ENCODE assay signal across 8 mouse cellular contexts in the genomic region with DNA sequence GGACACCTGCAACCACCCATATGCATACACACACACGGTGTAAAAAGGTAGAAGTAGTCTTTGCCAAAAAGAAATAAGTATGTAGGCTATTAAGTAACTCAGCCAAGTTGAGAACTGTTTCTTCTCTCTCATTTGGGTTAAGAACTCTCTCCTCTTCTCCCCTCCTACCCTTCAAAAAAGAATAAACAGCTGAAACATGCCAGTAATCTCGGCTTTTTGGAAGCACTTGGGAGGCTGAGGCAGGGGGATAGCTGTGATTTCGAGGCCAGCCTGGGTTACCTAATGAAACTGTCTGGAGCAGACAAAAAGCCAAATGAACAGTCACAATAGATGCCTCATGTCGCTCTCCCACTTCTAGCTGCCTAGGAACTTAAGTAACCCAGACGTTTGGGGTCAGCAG. TPM values are rescaled to one million over a fixed set of nuclear protein-coding genes. Genes with fewer than 3 reads are reported as not detected.
DNase-seq lines count a peak whose midpoint lies in the region; ATAC-seq and TF ChIP-seq lines count a peak whose summit lies in the region.

No protein-coding gene starts in this region.

- intact Hi-C loops in left cerebral cortex, postnatal 36 days (cut with DNase I): loop anchor here (2.0 to 10.0 kb wide), 3 partner anchors 42 to 70 kb away; a partner anchor contains a TSS

- peak overlapping the region; percentile 69 for H3K4me2 ChIP-seq in embryonic facial prominence, embryonic 11.5 days (ENCODE audit: low read depth, low read length)
- peak overlapping the region; percentile 88 for H3K4me2 ChIP-seq in intestine, embryonic 15.5 days (replicated peaks)
- peak overlapping the region; percentile 64 for H3K4me2 ChIP-seq in neural tube, embryonic 13.5 days

- no peak for ATAC-seq in embryonic facial prominence, embryonic 11.5 days (replicated peaks; ENCODE audit: insufficient number of reproducible peaks, low FRiP score, low TSS enrichment, low read depth)
- no peak for ATAC-seq in intestine, embryonic 15.5 days
- no peak for ATAC-seq in neural tube, embryonic 13.5 days (ENCODE audit: low read depth)

- peaks cover 5% of the 10 kb centered on the region; the same call in 1 of the 2 replicates for H3K4me1 ChIP-seq in liver, adult 2 months (ENCODE audit: control insufficient read depth, insufficient read depth, low read length)
- H3K4me1 ChIP-seq in embryonic facial prominence, embryonic 11.5 days (ENCODE audit: control insufficient read depth, insufficient read depth, low read length): no peaks in the 10 kb centered on the region
- H3K4me1 ChIP-seq in intestine, embryonic 15.5 days (replicated peaks): 0 out of 2 replicates have a peak, but pooled peaks cover 2% of the 10 kb centered on the region
- H3K4me1 ChIP-seq in neural tube, embryonic 13.5 days (replicated peaks): peaks cover 17% of the 10 kb centered on the region

- no peak for TF ChIP-seq POLR2A in liver, adult 2 months (IDR thresholded peaks at IDR 0.05; ENCODE audit: extremely low read depth, insufficient read depth, low read length)

- TF ChIP-seq CTCF in liver, adult 2 months (IDR thresholded peaks at IDR 0.05; ENCODE audit: low read depth, low read length): no peak

- 9% methylated on average over 5 of the region's 5 CpGs for WGBS in liver, adult 2 months
- 31% methylated on average over 5 of the region's 5 CpGs for WGBS in embryonic facial prominence, embryonic 11.5 days
- 22% methylated on average over 5 of the region's 5 CpGs for WGBS in intestine, embryonic 15.5 days
- 22% methylated on average over 5 of the region's 5 CpGs for WGBS in neural tube, embryonic 13.5 days

- no peak for DNase-seq in liver, adult 2 months (ENCODE audit: extremely low read depth, low read depth, low spot score)
- DNase-seq in liver: no peak
- no peak for DNase-seq in embryonic facial prominence, embryonic 11.5 days (ENCODE audit: low spot score)
- DNase-seq in adrenal gland, adult 2 months: no peak
- no peak for DNase-seq in thymus, postnatal 14 days
- no peak for DNase-seq in left cerebral cortex, postnatal 36 days (ENCODE audit: low spot score in 2 of 2)

- H3K36me3 ChIP-seq in liver, adult 2 months (ENCODE audit: control insufficient read depth, insufficient read depth, low read length): 0 out of 2 replicates have a peak, but pooled peaks cover 2% of the 10 kb centered on the region
- H3K36me3 ChIP-seq in embryonic facial prominence, embryonic 11.5 days (replicated peaks; ENCODE audit: control insufficient read depth, insufficient read depth, low read depth, low read length): no peaks in the 10 kb centered on the region
- H3K36me3 ChIP-seq in intestine, embryonic 15.5 days: peaks cover 4% of the 10 kb centered on the region; the same call in 1 of the 2 replicates
- peaks cover 18% of the 10 kb centered on the region for H3K36me3 ChIP-seq in neural tube, embryonic 13.5 days

- no peaks in the 10 kb centered on the region for H3K27me3 ChIP-seq in liver, adult 2 months (ENCODE audit: control insufficient read depth, insufficient read depth, low read length)
- H3K27me3 ChIP-seq in embryonic facial prominence, embryonic 11.5 days (ENCODE audit: control insufficient read depth, insufficient read depth, low read length): no peaks in the 10 kb centered on the region
- H3K27me3 ChIP-seq in intestine, embryonic 15.5 days (replicated peaks): no peaks in the 10 kb centered on the region
- no peaks in the 10 kb centered on the region for H3K27me3 ChIP-seq in neural tube, embryonic 13.5 days

- H3K9me3 ChIP-seq in embryonic facial prominence, embryonic 11.5 days (replicated peaks; ENCODE audit: control insufficient read depth, low read length): no peaks in the 10 kb centered on the region
- no peaks in the 10 kb centered on the region for H3K9me3 ChIP-seq in intestine, embryonic 15.5 days
- no peaks in the 10 kb centered on the region for H3K9me3 ChIP-seq in neural tube, embryonic 13.5 days

- no peak overlapping the region for H3K27ac ChIP-seq in liver, adult 2 months (replicated peaks; ENCODE audit: insufficient read depth, low read depth, low read length)
- no peak overlapping the region for H3K27ac ChIP-seq in embryonic facial prominence, embryonic 11.5 days (replicated peaks; ENCODE audit: low read depth, low read length)
- no peak overlapping the region for H3K27ac ChIP-seq in intestine, embryonic 15.5 days
- no peak overlapping the region for H3K27ac ChIP-seq in neural tube, embryonic 13.5 days (replicated peaks)

- H3K9ac ChIP-seq in liver, adult 2 months (ENCODE audit: low read depth, low read length): peak overlapping the region; percentile 72
- H3K9ac ChIP-seq in embryonic facial prominence, embryonic 11.5 days (replicated peaks; ENCODE audit: low read length): peak overlapping the region; percentile 64
- peak overlapping the region; percentile 54 for H3K9ac ChIP-seq in intestine, embryonic 15.5 days
- peak overlapping the region; percentile 77 for H3K9ac ChIP-seq in neural tube, embryonic 13.5 days

- H3K4me3 ChIP-seq in liver, adult 2 months (ENCODE audit: insufficient read depth, low read depth, low read length): peak overlapping the region; percentile 82
- peak overlapping the region; percentile 87 for H3K4me3 ChIP-seq in embryonic facial prominence, embryonic 11.5 days (ENCODE audit: low read depth, low read length)
- peak overlapping the region; percentile 74 for H3K4me3 ChIP-seq in intestine, embryonic 15.5 days (replicated peaks)
- peak overlapping the region; percentile 92 for H3K4me3 ChIP-seq in neural tube, embryonic 13.5 days

- H3K79me2 ChIP-seq in liver, adult 2 months (ENCODE audit: control insufficient read depth, insufficient read depth, low read length): peaks cover 8% of the 10 kb centered on the region; the same call in 1 of the 2 replicates

RNA-seq across cellular contexts. Expression of a gene that starts 0.7 kb away (rescaled TPM):
- 25.2 and 30.8 TPM in 2 replicates for total RNA-seq in liver, adult 2 months (2014; rRNA removed)
- polyA plus RNA-seq in liver, adult 2 months (2012; rRNA removed): 40.6 and 45.6 TPM in 2 replicates
- 58.9 and 63.3 TPM in 2 replicates for polyA plus RNA-seq in embryonic facial prominence, embryonic 11.5 days (2014; fragmentation: Nextera tagmentation; extraction: Ambion mirVana)
- 91.1 and 97.2 TPM in 2 replicates for polyA plus RNA-seq in intestine, embryonic 15.5 days (2015; fragmentation: Nextera tagmentation; extraction: Ambion mirVana)
- polyA plus RNA-seq in neural tube, embryonic 13.5 days (2015; fragmentation: Nextera tagmentation; extraction: Ambion mirVana): 82.2 and 82.6 TPM in 2 replicates
- 10 to 100 TPM; 55.1 to 64.3 TPM for total RNA-seq in adrenal gland, adult 2 months (2021)
- 64.6 and 72.8 TPM in 2 replicates for polyA plus RNA-seq in adrenal gland, adult 2 months (2012; rRNA removed)
- total RNA-seq in left cerebral cortex, postnatal 36 days (2021): 10 to 100 TPM; 57.2 to 57.7 TPM

RNA-seq across cellular contexts. Expression of a gene that starts 42.2 kb away (rescaled TPM):
- not detected in 2 replicates for total RNA-seq in liver, adult 2 months (2014; rRNA removed)
- polyA plus RNA-seq in liver, adult 2 months (2012; rRNA removed): 2.3 and 3.2 TPM in 2 replicates
- polyA plus RNA-seq in embryonic facial prominence, embryonic 11.5 days (2014; fragmentation: Nextera tagmentation; extraction: Ambion mirVana): not detected in 2 replicates
- not detected in 2 replicates for polyA plus RNA-seq in intestine, embryonic 15.5 days (2015; fragmentation: Nextera tagmentation; extraction: Ambion mirVana)
- polyA plus RNA-seq in neural tube, embryonic 13.5 days (2015; fragmentation: Nextera tagmentation; extraction: Ambion mirVana): not detected in 2 replicates
- 1 to 10 TPM in 1 of 2 experiments, not detected in 1; 5.2 TPM for total RNA-seq in adrenal gland, adult 2 months (2021)
- polyA plus RNA-seq in adrenal gland, adult 2 months (2012; rRNA removed): 11.5 and 14.2 TPM in 2 replicates
- not detected for total RNA-seq in left cerebral cortex, postnatal 36 days (2021)
